Mouse (Mus musculus): ENCODE data around the gene Arntl. TPM values are rescaled to one million over a fixed set of nuclear protein-coding genes. Genes with fewer than 3 reads are reported as not detected.

The Arntl gene
- polyA plus RNA-seq, 1 experiment from 2014 or later = 7.7 TPM

Other genes starting within 250 kb of the Arntl start
- gene Btbd10, start 161.9 kb downstream of the Arntl start, polyA plus RNA-seq (2016; fragmentation: Nextera tagmentation; extraction: Ambion mirVana) = 22.8 and 23.7 TPM in 2 replicates
- not detected in 2 replicates for gene Pth, start 181.1 kb downstream of the Arntl start, polyA plus RNA-seq (2016; fragmentation: Nextera tagmentation; extraction: Ambion mirVana)